Mouse (Mus musculus): Measurements from ENCODE around the gene Zfp90. TPM values are rescaled to one million over a fixed set of nuclear protein-coding genes. Genes with fewer than 3 reads are reported as not detected.

The Zfp90 gene
- 1.5 and 1.6 TPM in 2 replicates for polyA plus RNA-seq (2012)

GRCm38 (mm10) chr8:106415182-106415971, at the start of gene Zfp90:
Gene Zfp90 (plus strand): TSS chr8:106415327.

Other genes starting within 250 kb of the Zfp90 start
- gene Slc7a6, start 246.5 kb upstream of the Zfp90 start, polyA plus RNA-seq (2012), result 11.6 and 15.8 TPM in 2 replicates
- gene Slc7a6os, start 204.4 kb upstream of the Zfp90 start, polyA plus RNA-seq (2012), result 29.0 and 42.4 TPM in 2 replicates
- 26.8 and 28.8 TPM in 2 replicates for gene Prmt7, start 204.4 kb upstream of the Zfp90 start, polyA plus RNA-seq (2012)
- 0.20 and 0.26 TPM in 2 replicates for gene Smpd3, start 77.3 kb upstream of the Zfp90 start, polyA plus RNA-seq (2012)
- not detected in 2 replicates for gene 6030452D12Rik, start 85.2 kb downstream of the Zfp90 start, polyA plus RNA-seq (2012)
- not detected in 2 replicates for gene Cdh3, start 95.6 kb downstream of the Zfp90 start, polyA plus RNA-seq (2012)
- gene Gm10073, start 158.1 kb downstream of the Zfp90 start, polyA plus RNA-seq (2012), result 12.4 and 15.1 TPM in 2 replicates
- gene Cdh1, start 188.0 kb downstream of the Zfp90 start, polyA plus RNA-seq (2012), result 0.49 and 1.6 TPM in 2 replicates